Comparison of ENCODE assay signal across 8 mouse cellular contexts in genomic region chr5:100719235-100720088, GRCm38 (mm10). TPM values are rescaled to one million over a fixed set of nuclear protein-coding genes. Genes with fewer than 3 reads are reported as not detected.
DNase-seq lines count a peak whose midpoint lies in the region; ATAC-seq and TF ChIP-seq lines count a peak whose summit lies in the region.

Gene Hpse, minus strand, starts transcription at chr5:100719716.

- peak within 1 kb of the TSS; percentile 25; the same call in 1 of the 2 replicates for H3K9ac ChIP-seq in heart, postnatal 0 days (replicated peaks; ENCODE audit: low read depth, low read length)

- H3K4me3 ChIP-seq in forebrain, embryonic 10.5 days = peak within 1 kb of the TSS; percentile 66
- H3K4me3 ChIP-seq in heart, postnatal 0 days (ENCODE audit: low read depth, low read length) = peak within 1 kb of the TSS; percentile 51

- peak within 1 kb of the TSS; percentile 77 for H3K27ac ChIP-seq in forebrain, embryonic 10.5 days
- H3K27ac ChIP-seq in heart, postnatal 0 days (ENCODE audit: low read depth) = no peak within 1 kb of the TSS

- H3K4me1 ChIP-seq in forebrain, embryonic 10.5 days = peaks cover 17% of the 10 kb centered on the region
- H3K4me1 ChIP-seq in heart, postnatal 0 days (ENCODE audit: control insufficient read depth, insufficient read depth) = no peaks in the 10 kb centered on the region; the same call in 1 of the 2 replicates

- no peak for TF ChIP-seq EP300 in heart, postnatal 0 days (IDR thresholded peaks at IDR 0.05; ENCODE audit: low read depth)

- 0 out of 2 replicates have a peak, but pooled peaks cover 2% of the 10 kb centered on the region for H3K9me3 ChIP-seq in forebrain, embryonic 10.5 days
- H3K9me3 ChIP-seq in heart, postnatal 0 days (replicated peaks; ENCODE audit: control insufficient read depth, low read length) = peaks cover 6% of the 10 kb centered on the region

- ATAC-seq in heart, postnatal 0 days (ENCODE audit: insufficient read depth, low read depth) = peak; percentile 53

- peaks cover 47% of the 10 kb centered on the region for H3K27me3 ChIP-seq in forebrain, embryonic 10.5 days (ENCODE audit: poor library complexity, severe bottlenecking)
- peaks cover 20% of the 10 kb centered on the region for H3K27me3 ChIP-seq in heart, postnatal 0 days (ENCODE audit: control insufficient read depth, insufficient read depth, low read length)

- H3K36me3 ChIP-seq in forebrain, embryonic 10.5 days (replicated peaks) = no peaks in the 10 kb centered on the region
- no peaks in the 10 kb centered on the region for H3K36me3 ChIP-seq in heart, postnatal 0 days (replicated peaks; ENCODE audit: control insufficient read depth, insufficient read depth, low read length)

- peak within 1 kb of the TSS; percentile 97 for H3K4me2 ChIP-seq in heart, postnatal 0 days (ENCODE audit: low read depth, low read length)

- TF ChIP-seq CTCF in heart, postnatal 0 days (IDR thresholded peaks at IDR 0.05; ENCODE audit: low read depth) = no peak

- under 1% methylated on average over 56 of the region's 56 CpGs for WGBS in forebrain, embryonic 10.5 days
- under 1% methylated on average over 49 of the region's 56 CpGs for WGBS in heart, postnatal 0 days

- peak; percentile 47 for DNase-seq in CD4-positive helper T cell, adult 2 months (ENCODE audit: low read depth, low spot score)
- DNase-seq in T-cell, adult 2 months (ENCODE audit: low spot score) = peak; percentile 11
- peak; percentile 36 for DNase-seq in forebrain, embryonic 10.5 days (ENCODE audit: extremely low spot score, low spot score)
- DNase-seq in heart, postnatal 0 days (ENCODE audit: low spot score) = peak; percentile 6
- DNase-seq in kidney, postnatal 14 days = peak; percentile 45
- peak; percentile 58 to 72 for DNase-seq in lung, postnatal 4 days
- peak; percentile 67 for DNase-seq in retina, postnatal 1 day
- no peak for DNase-seq in left cerebral cortex, adult 9 months (ENCODE audit: low spot score in 2 of 2)

RNA-seq across cellular contexts. Expression of gene Hpse, which starts in this region (rescaled TPM):
- polyA plus RNA-seq in forebrain, embryonic 10.5 days (2016; fragmentation: Nextera tagmentation; extraction: Ambion mirVana) = 0.59 and 0.79 TPM in 2 replicates
- 0.73 and 1.7 TPM in 2 replicates for total RNA-seq in heart, postnatal 0 days (2014; rRNA removed; ENCODE audit: low replicate concordance)
- 0.38 and 0.63 TPM in 2 replicates for polyA plus RNA-seq in heart, postnatal 0 days (2015; fragmentation: Nextera tagmentation; extraction: Ambion mirVana)

Comparison
In these comparisons a context has a peak if more than half of its experiments do, and no peak if none do; other contexts are left out.
1. Peak in DNase-seq, H3K4me3 ChIP-seq and H3K27ac ChIP-seq in forebrain, embryonic 10.5 days; RNA of the gene not detected or under 1 TPM.
2. DNase-seq: peak in CD4-positive helper T cell, adult 2 months (single experiment), T-cell, adult 2 months (single experiment), heart, postnatal 0 days (single experiment), kidney, postnatal 14 days (single experiment), lung, postnatal 4 days (2 of 2) and retina, postnatal 1 day (single experiment); none in left cerebral cortex, adult 9 months (0 of 2).